Mouse (Mus musculus): Measurements from ENCODE around the gene Clybl. TPM values are rescaled to one million over a fixed set of nuclear protein-coding genes. Genes with fewer than 3 reads are reported as not detected.

Clybl gene
- total and polyA plus RNA-seq, 3 experiments: 13.4 to 36.6 TPM; not detected in 1

DNA sequence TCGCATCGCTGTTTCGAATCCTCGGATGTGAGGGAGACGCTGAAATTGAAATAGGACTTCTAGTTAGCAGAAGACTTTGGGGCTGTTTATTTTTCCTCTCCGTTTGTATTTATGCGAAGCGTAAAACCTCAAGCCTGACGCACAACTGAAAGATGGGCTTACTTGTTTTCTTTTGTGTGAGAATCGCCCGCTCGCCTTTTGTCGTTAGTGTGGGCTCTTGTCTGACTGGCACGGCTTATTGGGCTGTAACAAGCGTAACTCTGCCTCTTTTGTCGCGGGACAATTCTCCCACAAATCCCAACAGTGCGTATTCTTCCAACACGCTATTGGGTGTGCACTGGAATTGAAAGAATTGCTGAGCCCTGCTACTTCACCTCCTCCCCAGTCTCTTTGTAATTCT, 192.0 kb downstream of the Clybl start:
- Histone ChIP-seq H3K4me3 (ENCODE audit: control insufficient read depth in 1 of 2, insufficient read depth in 1 of 2, low read depth in 2 of 2, low read length in 2 of 2) (no peak overlapping the region), H3K27me3 (ENCODE audit: control insufficient read depth in 1 of 2, insufficient read depth in 2 of 2, low read length in 2 of 2) (no peaks in the 10 kb centered on the region), H3K4me1 (ENCODE audit: control insufficient read depth in 1 of 2, insufficient read depth in 2 of 2, low read length in 2 of 2) (no peaks in the 10 kb centered on the region), H3K79me2 (ENCODE audit: control insufficient read depth, insufficient read depth, low read length, poor library complexity) (no peaks in the 10 kb centered on the region), H3K9me3 (replicated peaks; ENCODE audit: insufficient read depth, low read length) (no peaks in the 10 kb centered on the region), H3K27ac (ENCODE audit: control insufficient read depth, low read depth, low read length) (no peak overlapping the region), H3K9ac (ENCODE audit: control insufficient read depth, low read depth, low read length, poor library complexity, severe bottlenecking) (no peak overlapping the region), H3K36me3 (ENCODE audit: control insufficient read depth in 1 of 2, insufficient read depth in 2 of 2, low read length in 2 of 2) (no peaks in the 10 kb centered on the region)
- TF ChIP-seq CHD2 (IDR thresholded peaks at IDR 0.05; ENCODE audit: low read length): no peak
- TF ChIP-seq EP300 (IDR thresholded peaks at IDR 0.05; ENCODE audit: low read depth in 1 of 2, low read length in 2 of 2): no peak
- TF ChIP-seq ETS1 (IDR thresholded peaks at IDR 0.05; ENCODE audit: low read depth, low read length): no peak
- no peak for TF ChIP-seq HCFC1 (IDR thresholded peaks at IDR 0.05; ENCODE audit: low read depth, low read length)
- TF ChIP-seq TAL1 (IDR thresholded peaks at IDR 0.05; ENCODE audit: low read length): no peak
- TF ChIP-seq MYC (IDR thresholded peaks at IDR 0.05; ENCODE audit: low read depth, low read length): no peak
- no peak for TF ChIP-seq KAT2A (conservative IDR thresholded peaks at IDR 0.05; ENCODE audit: low read depth, low read length)
- TF ChIP-seq CTCF (IDR thresholded peaks at IDR 0.05 in 2 of 3, conservative IDR thresholded peaks at IDR 0.05 in 1 of 3; ENCODE audit: control insufficient read depth in 1 of 3, insufficient read depth in 1 of 3, low read depth in 2 of 3, low read length in 3 of 3, poor library complexity in 1 of 3, severe bottlenecking in 1 of 3): no peak
- TF ChIP-seq POLR2AphosphoS5 (IDR thresholded peaks at IDR 0.05; ENCODE audit: borderline replicate concordance, low read depth, low read length): no peak
- no peak for DNase-seq (ENCODE audit: low read depth, low spot score)

GRCm38 (mm10) chr14:122374285-122374997, 192.9 kb downstream of the Clybl start:
- no peak overlapping the region for H3K27ac ChIP-seq (ENCODE audit: control insufficient read depth, low read depth, low read length)
- no peaks in the 10 kb centered on the region for H3K4me1 ChIP-seq (ENCODE audit: control insufficient read depth in 1 of 2, insufficient read depth in 2 of 2, low read length in 2 of 2)
- H3K36me3 ChIP-seq (ENCODE audit: control insufficient read depth in 1 of 2, insufficient read depth in 2 of 2, low read length in 2 of 2): no peaks in the 10 kb centered on the region
- H3K9me3 ChIP-seq (replicated peaks; ENCODE audit: insufficient read depth, low read length): no peaks in the 10 kb centered on the region
- TF ChIP-seq ZC3H11A (IDR thresholded peaks at IDR 0.05; ENCODE audit: low read depth, low read length): no peak
- no peak for TF ChIP-seq POLR2A (IDR thresholded peaks at IDR 0.05; ENCODE audit: control insufficient read depth in 1 of 2, insufficient read depth in 1 of 2, low read depth in 1 of 2, low read length in 2 of 2, poor library complexity in 1 of 2)
- no peak for TF ChIP-seq ZKSCAN1 (IDR thresholded peaks at IDR 0.05; ENCODE audit: low read depth, low read length)
- no peak for TF ChIP-seq MAX (IDR thresholded peaks at IDR 0.05; ENCODE audit: low read length)
- no peak for TF ChIP-seq TCF12 (IDR thresholded peaks at IDR 0.05; ENCODE audit: low read depth, low read length)
- no peak for TF ChIP-seq ZMIZ1 (IDR thresholded peaks at IDR 0.05; ENCODE audit: low read depth, low read length)
- no peak for TF ChIP-seq E2F4 (IDR thresholded peaks at IDR 0.05; ENCODE audit: borderline replicate concordance, low read depth, low read length)
- no peak for TF ChIP-seq TAL1 (IDR thresholded peaks at IDR 0.05; ENCODE audit: low read length)
- no peak for TF ChIP-seq MEF2A (IDR thresholded peaks at IDR 0.05; ENCODE audit: extremely low read depth, insufficient replicate concordance, low read depth, low read length, poor library complexity, severe bottlenecking)
- no peak for TF ChIP-seq GATA1 (IDR thresholded peaks at IDR 0.05; ENCODE audit: low read depth, low read length)
- TF ChIP-seq SMC3 (IDR thresholded peaks at IDR 0.05; ENCODE audit: low read depth, low read length): no peak
- TF ChIP-seq POLR2AphosphoS5 (IDR thresholded peaks at IDR 0.05; ENCODE audit: borderline replicate concordance, low read depth, low read length): no peak
- no peak for TF ChIP-seq USF1 (IDR thresholded peaks at IDR 0.05; ENCODE audit: low read depth, low read length)
- no peak for TF ChIP-seq MYC (IDR thresholded peaks at IDR 0.05; ENCODE audit: low read depth, low read length)
- TF ChIP-seq ELF1 (IDR thresholded peaks at IDR 0.05; ENCODE audit: low read depth, low read length): no peak
- no peak for TF ChIP-seq CHD2 (IDR thresholded peaks at IDR 0.05; ENCODE audit: low read length)
- no peak for TF ChIP-seq JUND (IDR thresholded peaks at IDR 0.05; ENCODE audit: low read depth, low read length)
- no peak for TF ChIP-seq USF2 (IDR thresholded peaks at IDR 0.05; ENCODE audit: borderline replicate concordance in 1 of 2, insufficient read depth in 1 of 2, low read depth in 1 of 2, low read length in 2 of 2)
- no peak overlapping the region for H3K4me3 ChIP-seq (ENCODE audit: control insufficient read depth in 1 of 2, insufficient read depth in 1 of 2, low read depth in 2 of 2, low read length in 2 of 2)
- H3K27me3 ChIP-seq (ENCODE audit: control insufficient read depth in 1 of 2, insufficient read depth in 2 of 2, low read length in 2 of 2): no peaks in the 10 kb centered on the region
- no peak overlapping the region for H3K9ac ChIP-seq (ENCODE audit: control insufficient read depth, low read depth, low read length, poor library complexity, severe bottlenecking)
- DNase-seq (ENCODE audit: low read depth, low spot score): no peak
- no peaks in the 10 kb centered on the region for H3K79me2 ChIP-seq (ENCODE audit: control insufficient read depth, insufficient read depth, low read length, poor library complexity)
